Mouse (Mus musculus) layer of hippocampus, adult 9-11 months (tissue): ENCODE results near the gene Cd83.

Source experiments
- DNase-seq: peaks from one replicate; pipeline ENCODE4 v3.0.0; 2022

Gene Cd83

DNA sequence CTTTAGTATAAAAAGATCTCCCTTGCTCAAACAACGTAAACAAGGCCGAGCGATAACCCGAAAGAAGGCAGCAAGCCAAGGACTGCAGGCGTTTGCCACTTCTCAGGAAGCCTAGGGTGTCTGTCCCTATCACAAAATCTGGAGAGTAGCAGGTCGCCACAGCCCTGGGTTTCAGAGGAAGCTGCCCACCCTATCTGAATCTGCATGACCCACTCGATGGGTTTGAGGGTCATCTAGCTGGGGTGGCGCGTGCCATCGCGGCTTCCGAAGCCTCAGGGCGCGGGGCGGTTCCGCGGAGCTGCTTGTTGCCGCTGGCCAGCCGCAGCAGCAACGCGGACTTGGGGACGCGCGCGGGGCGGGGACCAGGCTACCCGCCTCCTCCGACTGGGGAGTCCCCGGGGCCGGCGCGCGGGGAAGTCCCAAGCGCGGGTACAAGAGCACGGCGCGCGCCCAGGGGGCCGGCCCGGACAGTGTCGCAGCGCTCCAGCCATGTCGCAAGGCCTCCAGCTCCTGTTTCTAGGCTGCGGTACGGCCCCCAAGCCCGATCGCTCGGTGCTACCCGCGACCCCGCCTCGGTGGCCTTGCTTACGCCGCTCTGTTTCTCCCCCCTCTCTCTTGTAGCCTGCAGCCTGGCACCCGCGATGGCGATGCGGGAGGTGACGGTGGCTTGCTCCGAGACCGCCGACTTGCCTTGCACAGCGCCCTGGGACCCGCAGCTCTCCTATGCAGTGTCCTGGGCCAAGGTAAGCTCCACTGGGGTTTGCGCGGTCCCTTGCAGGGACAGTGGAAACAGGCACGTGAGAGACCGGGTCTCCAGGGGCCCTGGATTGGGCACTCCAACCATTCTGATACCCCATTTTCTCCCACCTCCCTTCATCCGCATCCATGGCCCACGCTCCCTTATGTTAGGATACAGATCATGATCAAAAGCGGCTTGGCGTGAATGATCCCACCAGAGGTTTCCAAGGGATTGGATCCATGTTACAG, at the start of gene Cd83:
Cd83 (plus strand) TSS at position 51 of the 987 bp plus-strand sequence.
- peak; percentile 73 for DNase-seq

DNA sequence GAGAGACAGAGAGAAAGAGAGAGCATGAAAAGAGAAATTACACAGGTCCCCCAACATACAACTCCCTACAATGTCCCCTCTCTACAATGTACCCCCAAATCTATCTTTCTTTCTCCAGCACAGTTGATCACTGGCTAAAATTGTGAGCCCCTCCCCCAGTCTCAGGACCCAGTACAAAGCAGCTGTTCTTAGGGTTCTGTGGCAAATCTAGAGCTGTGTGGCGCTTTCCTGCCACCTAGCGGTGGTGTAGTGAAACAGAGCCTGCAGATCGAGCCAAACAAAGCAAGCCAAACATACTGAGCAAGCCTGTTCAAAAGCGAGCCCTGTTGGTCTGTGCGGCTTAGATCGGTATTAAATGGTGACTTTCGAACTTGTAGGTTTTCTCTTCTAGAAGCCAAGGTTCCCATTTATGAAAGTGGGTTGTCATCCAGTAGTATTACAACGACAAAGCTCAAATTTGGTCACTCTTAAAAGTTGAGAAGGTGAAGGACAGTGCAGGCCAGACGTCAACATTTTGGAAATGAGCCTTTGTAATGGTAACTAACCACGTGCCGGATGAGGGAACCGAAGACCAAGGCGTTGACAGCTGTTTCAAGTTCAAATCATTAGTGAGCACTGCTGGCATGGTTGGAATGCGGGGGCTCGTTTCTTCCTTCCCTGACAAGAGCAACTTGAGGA, 44.8 kb upstream of the Cd83 start:
- DNase-seq: peak; percentile 78

DNA sequence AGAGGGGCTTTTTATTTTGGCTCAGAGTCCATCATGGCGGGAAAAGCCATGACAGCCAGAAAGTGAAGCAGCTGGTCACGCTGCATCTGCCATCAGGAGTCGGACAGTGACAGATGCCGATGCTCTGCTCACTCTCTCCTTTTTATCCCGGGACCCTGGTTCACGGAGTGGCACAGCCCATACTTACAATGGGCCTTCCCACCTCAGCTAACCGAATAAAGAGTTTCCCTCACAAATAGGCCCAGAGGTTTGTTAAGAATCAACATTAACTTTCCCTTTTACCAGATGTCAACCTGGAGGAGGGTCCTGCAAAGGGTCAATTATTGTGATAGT, 44.3 kb upstream of the Cd83 start:
- no peak for DNase-seq

DNA sequence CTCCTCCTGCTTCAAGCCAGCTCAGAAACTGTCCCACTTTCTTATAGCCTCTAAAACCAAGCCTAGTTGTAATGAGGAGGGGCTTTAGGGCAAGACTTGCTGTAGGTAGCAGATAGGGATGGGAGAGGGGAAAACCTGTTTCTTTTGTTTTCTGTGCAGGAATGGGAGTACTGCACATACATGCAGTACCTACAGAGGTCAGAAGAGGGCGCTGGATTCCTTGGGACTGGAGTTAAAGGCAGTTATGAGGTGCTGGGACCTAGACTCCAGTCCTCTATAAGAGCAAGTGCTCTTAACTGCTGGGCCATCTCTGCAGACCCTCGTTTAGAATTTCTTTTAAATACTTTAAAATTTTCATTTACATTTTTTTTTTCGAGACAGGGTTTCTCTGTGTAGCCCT, 41.9 kb upstream of the Cd83 start:
- no peak for DNase-seq

DNA sequence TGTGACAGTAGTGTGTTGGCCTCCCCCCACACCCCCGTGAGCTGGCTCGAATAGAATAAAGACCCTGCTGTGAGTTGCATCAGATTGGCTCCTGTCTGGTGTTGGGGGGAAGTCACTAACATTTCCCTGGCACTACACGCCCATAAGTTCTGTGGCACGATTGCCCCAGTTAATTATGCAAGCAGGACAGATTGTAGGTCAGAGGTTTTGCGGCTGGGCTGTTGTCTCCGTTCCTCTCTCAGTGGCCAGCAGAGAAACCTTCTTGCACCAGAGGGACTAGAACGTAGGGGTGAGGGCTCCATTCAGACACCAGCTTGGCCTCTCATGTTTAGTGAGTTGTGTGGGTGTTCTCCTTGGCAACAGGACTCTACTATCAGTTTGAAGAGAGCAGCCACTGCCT, 40.3 kb upstream of the Cd83 start:
- no peak for DNase-seq

DNA sequence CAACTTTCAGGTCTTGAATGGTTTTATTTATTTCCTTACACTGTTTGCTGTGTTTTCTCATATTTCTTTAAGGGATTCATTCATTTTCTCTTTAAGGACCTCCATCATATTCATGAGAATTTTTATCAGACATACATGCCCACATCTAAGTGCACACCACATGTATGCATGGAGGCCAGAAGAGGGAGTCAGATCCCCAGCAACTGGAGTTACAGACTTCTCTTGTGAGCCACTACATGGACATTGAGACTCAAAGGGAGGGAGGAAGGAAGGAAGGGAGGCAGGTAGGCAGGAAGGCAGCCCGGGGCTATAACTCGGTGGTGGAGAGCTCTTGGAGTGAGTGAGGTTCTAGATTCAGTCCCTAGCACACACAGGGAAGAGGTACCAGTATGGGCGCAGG, 34.3 kb upstream of the Cd83 start:
- no peak for DNase-seq

DNA sequence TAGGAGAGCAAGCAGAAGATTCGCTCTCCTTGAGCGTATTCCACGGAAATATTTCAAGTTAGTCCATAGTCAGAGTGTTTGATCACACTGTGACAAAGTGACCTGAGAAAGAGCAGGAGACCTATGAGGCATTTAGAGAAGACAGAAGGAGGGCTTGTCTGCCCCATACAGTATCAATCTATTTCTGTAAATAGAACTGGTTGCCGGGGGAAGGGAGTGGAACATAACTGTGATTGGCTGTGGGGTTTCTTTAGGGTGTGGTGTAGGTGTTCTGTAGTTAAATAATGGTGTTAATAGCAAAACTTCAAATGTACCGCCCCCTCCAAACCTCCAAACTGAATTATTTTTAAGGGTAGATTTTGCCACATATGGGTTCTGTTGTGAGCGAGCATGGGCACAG, 33.6 kb upstream of the Cd83 start:
- no peak for DNase-seq

DNA sequence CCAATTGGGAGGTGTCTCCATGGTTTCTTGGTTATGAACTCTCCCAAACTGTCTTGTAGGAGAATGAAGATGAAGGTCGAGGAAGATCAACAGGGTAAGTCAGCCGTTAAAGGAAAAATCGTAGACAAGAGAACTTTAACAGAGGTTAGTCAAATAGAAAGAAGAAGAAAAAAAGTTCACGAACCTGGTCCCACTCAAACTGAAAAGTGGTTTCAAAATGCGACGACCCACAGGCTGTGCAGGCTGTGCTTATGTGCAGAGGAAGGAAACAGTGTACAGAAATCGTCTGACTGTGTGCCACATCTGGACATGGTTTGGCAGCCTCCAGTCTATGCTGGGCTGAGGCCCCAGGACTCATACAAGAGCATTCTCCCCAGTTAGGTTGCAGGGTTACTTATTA, 32.2 kb upstream of the Cd83 start:
- no peak for DNase-seq

DNA sequence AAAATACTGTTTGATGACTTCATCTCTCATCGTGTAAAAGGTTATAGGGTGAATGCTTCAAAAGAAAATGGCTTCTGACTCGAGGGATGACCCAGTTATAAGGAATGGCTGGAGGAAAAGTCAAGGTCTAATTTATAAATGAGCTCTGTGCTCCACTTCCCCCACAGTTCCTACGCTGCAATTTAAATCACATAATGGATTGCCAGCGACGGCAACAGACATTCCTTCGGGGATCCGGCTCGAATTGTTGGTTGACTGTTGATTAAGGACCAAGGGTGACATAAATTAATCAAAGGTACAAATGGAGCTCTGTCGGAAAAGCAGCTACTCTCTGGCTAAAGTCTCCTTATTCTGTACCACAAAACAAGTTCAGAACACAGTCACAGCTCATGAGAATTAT, 30.9 kb upstream of the Cd83 start:
- DNase-seq: no peak

DNA sequence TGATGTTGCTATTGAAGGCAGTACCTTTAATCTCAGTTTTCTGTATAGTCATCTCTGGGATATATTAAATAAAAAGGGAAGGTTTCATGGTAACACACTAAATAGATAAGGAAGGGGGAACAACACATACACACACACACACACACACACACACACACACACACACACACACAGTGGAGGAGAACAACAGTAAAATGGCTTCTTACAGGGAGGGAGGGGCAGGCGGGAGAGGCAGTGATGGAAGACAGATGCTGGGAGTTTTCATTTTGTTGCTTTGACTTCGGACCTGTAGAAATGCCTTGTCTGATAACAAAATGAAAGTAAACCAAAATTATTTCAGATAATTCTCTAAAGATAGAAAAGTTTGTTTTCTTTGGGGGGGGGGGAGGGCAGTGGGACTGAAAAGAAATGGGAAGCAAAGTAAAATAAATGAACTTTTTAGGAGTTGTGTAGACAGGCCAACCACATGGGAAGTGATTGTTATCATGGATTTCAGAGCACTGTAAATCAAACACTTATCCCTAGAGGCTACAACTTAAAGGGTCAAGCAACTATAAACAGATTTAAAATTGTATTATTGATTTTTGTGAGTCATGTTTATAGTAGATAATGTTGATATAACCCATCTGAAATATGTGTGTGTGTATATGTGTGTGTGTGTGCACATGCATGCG, 30.0 kb upstream of the Cd83 start:
- no peak for DNase-seq

DNA sequence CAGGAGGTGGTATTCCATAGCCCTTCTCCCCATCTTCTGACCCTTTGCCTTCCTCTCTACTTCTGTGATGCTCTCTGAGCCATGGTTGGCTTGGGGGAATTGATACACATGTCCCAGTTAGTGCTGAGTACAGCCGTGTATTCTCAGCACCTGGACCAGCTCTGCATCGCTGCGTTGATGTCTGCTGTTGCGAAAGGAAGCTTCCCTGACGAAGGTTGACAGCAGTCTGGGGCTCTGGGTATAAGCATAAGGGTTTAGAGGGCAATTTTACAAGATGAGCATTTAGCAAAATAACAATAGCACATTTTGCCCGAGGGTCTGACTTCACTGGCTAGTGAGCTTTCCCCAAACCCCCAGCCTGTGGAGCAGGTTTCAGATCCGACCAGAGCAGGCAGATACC, 29.0 kb upstream of the Cd83 start:
- DNase-seq: no peak

DNA sequence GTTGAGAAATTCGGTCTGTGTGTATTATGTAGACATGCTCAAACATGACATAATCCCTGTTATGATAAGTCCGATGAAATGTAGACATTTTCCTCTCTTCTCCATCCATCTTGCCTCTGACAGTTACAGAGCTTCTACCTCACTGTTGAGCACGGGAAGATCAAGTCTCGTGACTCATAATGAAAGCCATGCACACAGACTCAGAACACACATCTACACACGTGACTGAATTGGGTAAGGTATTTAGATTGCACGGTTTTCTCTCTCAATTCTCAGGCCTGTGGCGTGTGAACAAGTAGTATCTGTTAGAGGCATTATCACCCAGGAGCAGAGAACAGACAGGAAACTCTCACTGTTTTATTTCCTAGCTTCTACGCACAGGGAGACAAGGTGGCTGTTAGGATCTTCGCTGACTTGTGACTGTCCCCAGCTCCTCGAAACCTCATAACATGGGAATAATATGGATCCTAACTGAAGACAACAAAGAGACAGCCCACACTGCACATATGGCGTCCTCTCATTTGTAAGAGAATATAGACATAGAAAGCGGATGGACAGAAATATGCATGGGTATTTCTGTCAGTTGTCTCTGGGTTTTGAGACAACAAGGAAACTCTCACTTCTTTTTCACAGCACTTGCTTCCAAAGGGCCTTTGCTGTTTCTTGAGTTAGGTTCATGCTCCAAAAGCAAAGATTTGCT, 23.3 kb upstream of the Cd83 start:
- DNase-seq: no peak

DNA sequence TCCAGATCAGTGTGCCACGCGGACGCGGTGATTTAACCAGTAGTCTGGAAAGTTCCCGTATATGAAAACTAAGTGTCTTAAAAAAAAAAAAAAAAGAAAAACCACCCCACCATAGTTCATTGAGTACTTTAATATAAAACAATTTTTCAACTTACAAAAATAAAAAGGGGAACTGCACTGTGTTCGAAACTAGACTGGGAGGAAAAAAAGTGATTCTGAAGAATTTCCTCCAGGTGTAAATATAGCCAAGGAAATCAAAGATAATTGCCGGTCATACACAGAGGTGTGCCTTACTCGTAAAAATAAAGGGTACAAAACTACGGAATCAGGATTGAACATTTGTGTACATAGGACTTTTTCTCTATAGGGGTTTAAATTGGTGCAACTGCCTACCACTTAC, 21.7 kb upstream of the Cd83 start:
- DNase-seq: no peak

DNA sequence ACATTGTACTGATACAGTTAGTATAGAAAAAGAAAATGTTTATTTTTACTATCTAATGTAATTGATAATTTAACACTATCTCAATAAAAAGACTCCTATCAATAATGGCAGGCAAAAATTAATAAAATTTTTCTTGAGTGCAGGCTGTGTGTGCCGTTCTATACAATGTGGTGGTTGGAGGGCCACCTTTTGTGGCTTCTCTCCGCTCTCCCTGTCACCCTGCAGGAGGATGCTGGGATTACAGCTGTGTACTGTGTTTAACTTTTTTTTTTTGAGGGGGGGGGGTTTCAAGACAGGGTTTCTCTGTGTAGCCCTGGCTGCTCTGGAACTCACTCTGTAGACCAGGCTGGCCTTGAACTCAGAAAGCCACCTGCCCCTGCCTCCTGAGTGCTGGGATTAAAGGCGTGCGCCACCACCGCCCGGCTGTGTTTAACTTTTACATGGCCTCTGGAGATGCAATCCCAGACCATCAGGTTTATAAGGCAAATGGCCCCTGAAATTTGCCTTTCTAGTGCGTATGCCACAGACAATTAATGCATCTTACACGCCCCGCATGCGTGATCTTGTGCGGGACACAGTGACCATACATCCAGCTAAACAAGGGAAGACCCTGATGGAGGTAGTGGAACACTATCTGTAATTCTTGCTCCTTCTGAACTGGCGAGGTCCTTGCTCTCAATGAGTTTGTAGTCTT, 21.1 kb upstream of the Cd83 start:
- DNase-seq: no peak

DNA sequence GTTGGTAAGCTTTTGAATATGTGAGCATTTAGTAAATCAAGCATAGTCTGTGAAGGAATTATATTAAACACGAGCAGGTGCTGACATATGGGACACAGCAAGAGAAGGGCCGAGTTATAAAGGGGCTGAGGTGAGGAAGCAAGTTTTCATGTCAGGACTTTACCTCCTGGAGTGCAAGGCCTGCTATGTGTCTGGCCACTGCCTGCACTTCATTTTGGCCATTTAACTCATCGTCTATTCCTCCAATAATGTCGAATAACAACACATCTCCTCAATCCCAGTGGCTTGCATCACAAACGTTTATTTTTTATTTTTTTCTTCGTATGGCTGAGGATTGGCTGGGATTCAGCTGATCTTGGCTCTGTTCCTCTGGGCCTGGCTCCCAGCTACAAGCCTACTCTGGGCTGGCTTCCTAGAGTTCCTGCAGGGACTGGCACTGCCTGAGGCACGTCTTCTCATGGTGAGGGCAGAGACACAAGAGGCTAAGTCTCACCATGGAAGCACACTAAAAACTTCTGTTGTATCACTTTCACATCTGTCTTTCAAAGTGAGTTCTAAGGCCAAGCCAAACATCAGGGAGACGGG, 20.5 kb upstream of the Cd83 start:
- DNase-seq: peak; percentile 56

DNA sequence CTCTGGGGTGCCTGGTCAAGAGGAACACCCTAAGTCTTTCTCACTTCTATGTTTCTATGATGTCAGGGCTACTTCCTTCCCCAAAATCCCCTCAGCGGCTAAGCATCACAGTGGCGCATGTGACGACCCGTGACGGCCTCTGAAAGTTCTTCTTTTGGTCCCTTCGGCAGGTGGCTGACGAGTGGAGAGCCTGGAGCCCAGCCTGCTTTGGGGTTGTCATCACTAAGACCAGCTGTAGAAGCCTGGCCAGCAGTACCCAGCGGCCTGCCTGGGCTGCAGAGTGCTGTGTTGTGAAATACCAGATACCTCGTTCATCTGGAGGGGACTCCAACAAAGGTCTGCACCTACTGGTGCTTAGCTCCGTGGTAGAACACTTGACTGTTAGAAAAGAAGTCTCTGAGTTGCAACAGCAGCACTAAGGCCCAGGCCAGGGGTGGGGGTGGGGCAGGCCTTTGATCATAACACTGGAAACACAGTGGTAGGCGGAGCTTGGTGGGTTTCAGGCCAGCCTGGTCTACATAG, 19.2 kb upstream of the Cd83 start:
- DNase-seq: peak; percentile 70

DNA sequence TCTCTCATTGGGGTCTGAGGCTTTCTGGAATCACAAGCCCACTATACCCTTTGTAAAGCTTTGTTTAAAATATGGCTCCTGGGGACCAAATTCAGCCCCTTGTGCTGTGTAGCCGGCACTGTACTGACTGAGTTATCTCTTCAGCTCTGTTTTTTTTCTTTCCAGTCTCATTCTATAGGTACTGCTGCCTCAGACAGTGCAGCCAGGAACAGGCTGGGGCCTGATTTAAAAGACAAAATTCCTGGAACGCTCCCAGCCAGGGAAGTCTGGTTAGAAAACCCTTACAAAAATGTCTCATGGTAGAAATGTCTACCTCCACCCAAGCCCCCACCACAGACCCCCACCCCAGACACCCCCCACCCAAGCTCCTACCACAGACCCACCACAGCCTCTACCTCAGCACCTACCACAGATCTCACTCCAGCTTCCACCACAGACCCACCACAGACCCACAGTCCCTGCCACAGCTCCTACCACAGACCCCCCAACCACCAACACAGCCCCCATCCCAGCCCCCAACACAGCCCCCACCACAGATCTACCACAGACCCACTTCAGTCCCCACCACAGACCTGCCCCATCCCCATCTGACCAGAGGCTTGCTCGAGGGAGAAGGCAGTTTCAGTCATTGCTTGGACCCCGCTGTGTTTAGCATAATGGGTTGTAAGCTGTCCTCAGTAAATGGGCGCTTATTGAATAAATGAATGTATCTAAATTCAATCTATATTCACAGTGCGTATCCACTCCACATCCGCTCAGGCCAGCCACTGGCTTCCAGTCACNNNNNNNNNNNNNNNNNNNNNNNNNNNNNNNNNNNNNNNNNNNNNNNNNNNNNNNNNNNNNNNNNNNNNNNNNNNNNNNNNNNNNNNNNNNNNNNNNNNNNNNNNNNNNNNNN, 17.5 kb upstream of the Cd83 start:
- no peak for DNase-seq

DNA sequence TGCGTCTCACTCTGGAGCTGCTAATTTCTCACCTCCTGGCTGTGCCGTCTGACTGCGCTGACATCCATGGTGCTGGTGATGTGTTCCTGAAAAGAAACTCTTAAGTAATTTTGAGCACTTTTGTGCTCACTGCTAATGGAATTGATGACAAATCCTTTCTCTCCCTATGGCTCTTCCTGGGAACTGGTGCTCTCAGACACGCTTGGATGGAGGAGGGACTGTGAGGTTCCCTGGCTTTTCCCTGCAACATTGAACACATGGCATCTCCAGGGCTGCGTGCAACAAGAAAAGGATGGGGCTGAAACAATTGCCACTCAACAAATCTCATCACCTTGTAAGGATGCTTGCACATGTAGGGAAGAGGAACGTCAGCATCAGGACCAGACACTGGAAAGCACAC, 11.6 kb upstream of the Cd83 start:
- no peak for DNase-seq

DNA sequence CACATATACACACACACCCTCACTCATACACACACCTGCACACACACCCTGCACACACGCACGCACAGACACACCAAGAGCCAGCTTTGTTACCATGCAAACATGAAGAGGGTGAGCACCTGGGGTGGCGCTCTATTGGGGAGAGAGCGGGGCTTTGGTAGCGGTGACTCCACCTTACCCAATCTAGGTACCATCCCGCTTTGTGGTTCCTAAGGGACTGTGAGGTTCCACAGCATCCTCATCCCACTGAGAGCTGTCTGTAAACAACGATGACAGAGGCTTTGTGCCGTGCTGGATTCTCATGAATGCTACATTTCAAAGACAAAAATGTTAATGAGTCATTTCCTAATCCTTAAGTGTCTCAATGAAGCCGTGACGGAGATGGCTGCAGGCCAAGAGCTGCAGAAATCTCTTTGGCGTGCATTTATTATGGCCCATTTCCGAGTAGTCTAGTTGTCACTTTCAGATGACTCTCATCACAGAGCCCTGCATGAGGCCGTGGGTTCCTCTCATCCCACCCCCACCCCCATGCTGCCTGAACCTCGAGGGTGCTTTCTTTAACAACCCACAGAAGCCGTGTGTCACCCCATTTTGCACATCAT, 10.5 kb upstream of the Cd83 start:
- peak; percentile 61 for DNase-seq
